Mouse (Mus musculus) G1E (cell line): ENCODE data around the gene Armcx6. TPM values are rescaled to one million over a fixed set of nuclear protein-coding genes. Genes with fewer than 3 reads are reported as not detected.
"Not testable (repeated sequence)": the region's sequence is repeated elsewhere in the genome, so short reads cannot be mapped to it uniquely, and the experiment has no call there.

Experiments
- ATAC-seq: 2 replicates; pipeline ENCODE4 v1.8.0; 2016; ENCODE audit warnings: mild to moderate bottlenecking; ENCODE audit not compliant: insufficient number of reproducible peaks, poor library complexity, low FRiP score, severe bottlenecking; ENCODE audit errors: extremely low read depth
- DNase-seq: peaks from one replicate; pipeline ENCODE4 v3.0.0; 2012; ENCODE audit warnings: low spot score
- H3K27me3 ChIP-seq: 2 replicates; pipeline ENCODE4 v1.6.1; 2012; ENCODE audit warnings: mild to moderate bottlenecking, low read length, inconsistent platforms; ENCODE audit not compliant: insufficient read depth
- H3K36me3 ChIP-seq: replicated peaks from 2 replicates; pipeline ENCODE3; 2012; ENCODE audit warnings: mild to moderate bottlenecking, inconsistent platforms
- H3K4me1 ChIP-seq: 2 replicates; pipeline ENCODE4 v1.6.1; 2012; ENCODE audit warnings: low read depth, low read length, inconsistent platforms, mixed read lengths; ENCODE audit not compliant: insufficient read depth
- H3K4me3 ChIP-seq: 2 replicates; pipeline ENCODE4 v1.5.1; 2012; ENCODE audit warnings: low read depth, mild to moderate bottlenecking, inconsistent platforms, low read length, moderate library complexity, mixed read lengths
- H3K9me3 ChIP-seq: replicated peaks from 2 replicates; pipeline ENCODE4 v1.6.1; 2012; ENCODE audit warnings: inconsistent platforms
- CTCF ChIP-seq: IDR thresholded peaks from 2 replicates; pipeline ENCODE4 v1.5.1; 2012; ENCODE audit warnings: low read depth, low read length, inconsistent platforms, mixed read lengths
- GATA1 ChIP-seq: IDR thresholded peaks from 2 replicates; pipeline ENCODE4 v1.6.1; 2012; ENCODE audit warnings: borderline replicate concordance, low read length, inconsistent platforms, mixed read lengths
- GATA2 ChIP-seq: IDR thresholded peaks from 2 replicates; pipeline ENCODE4 v1.6.1; 2012; ENCODE audit warnings: low read depth, low read length, inconsistent platforms, borderline replicate concordance
- POLR2AphosphoS5 ChIP-seq: IDR thresholded peaks from 2 replicates; pipeline ENCODE4 v1.6.1; 2012; ENCODE audit warnings: low read depth, low read length, inconsistent platforms; ENCODE audit not compliant: insufficient replicate concordance
- TAL1 ChIP-seq: conservative IDR thresholded peaks from 2 replicates; pipeline ENCODE4 v1.6.1; 2012; ENCODE audit warnings: low read depth, low read length, inconsistent platforms, mixed read lengths
- polyA plus RNA-seq: library from polyadenylated mRNA; stranded (reverse); fragments of >175 nt; gene quantifications from 2 replicates; pipeline ENCODE4 v1.2.3, GENCODE M21; 2012
- total RNA-seq, 2 experiments: library from RNA; stranded (forward) in 1 of 2; stranded (reverse) in 1 of 2; fragments of 200-1000 nt in 1 of 2; fragments of >200 nt in 1 of 2; fragmentation: Nextera tagmentation in 1 of 2; gene quantifications; 2 replicates each; pipeline ENCODE4 v1.2.3; 2014 to 2017

Armcx6 gene
- total and polyA plus RNA-seq, 3 experiments = 2.8 to 10.4 (median 5.2) TPM

GRCm38 (mm10) chrX:134751910-134752309 lies 693 bp upstream of the Armcx6 start:
- TF ChIP-seq GATA1 = no peak
- TF ChIP-seq CTCF = no peak
- no peak for TF ChIP-seq TAL1
- TF ChIP-seq POLR2AphosphoS5 = no peak
- TF ChIP-seq GATA2 = no peak
- H3K27me3 ChIP-seq = 0 out of 2 replicates have a peak, but pooled peaks cover 5% of the 10 kb centered on the region
- no peak for ATAC-seq
- no peak for DNase-seq
- no peaks in the 10 kb centered on the region for H3K4me1 ChIP-seq
- H3K4me3 ChIP-seq = no peak overlapping the region
- no peaks in the 10 kb centered on the region for H3K9me3 ChIP-seq
- no peaks in the 10 kb centered on the region for H3K36me3 ChIP-seq

GRCm38 (mm10) chrX:134746459-134746858 lies 4.8 kb downstream of the Armcx6 start:
- ATAC-seq = no peak
- no peak overlapping the region for H3K4me3 ChIP-seq
- TF ChIP-seq GATA1 (no peak), TAL1 (no peak), POLR2AphosphoS5 (no peak), CTCF (no peak; the same call in 1 of the 2 replicates)
- H3K4me1 ChIP-seq = no peaks in the 10 kb centered on the region
- no peak for DNase-seq
- H3K27me3 ChIP-seq = 0 out of 2 replicates have a peak, but pooled peaks cover 5% of the 10 kb centered on the region
- no peaks in the 10 kb centered on the region for H3K9me3 ChIP-seq
- H3K36me3 ChIP-seq = no peaks in the 10 kb centered on the region

DNA sequence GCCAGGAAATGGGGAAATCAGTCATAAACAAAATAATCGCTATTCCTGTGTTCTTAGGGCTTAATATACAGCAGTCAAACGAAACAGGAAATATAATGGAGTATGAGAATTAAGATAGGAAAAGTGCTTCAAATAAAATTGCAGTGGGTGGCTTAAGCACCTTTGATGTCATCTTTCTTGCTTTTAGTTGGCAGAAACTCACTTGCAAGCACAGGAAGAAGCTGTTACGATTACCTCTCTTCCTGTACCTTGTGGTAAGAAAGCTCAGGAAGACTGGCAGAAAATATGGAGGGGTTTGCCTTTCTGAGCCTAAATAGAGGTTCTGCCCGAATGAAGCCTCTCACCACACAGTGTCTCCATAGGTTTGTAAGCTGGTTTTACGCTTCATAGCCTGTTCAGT lies 9.4 kb downstream of the Armcx6 start:
- no peak for TF ChIP-seq GATA2
- TF ChIP-seq GATA1 = no peak
- no peak for TF ChIP-seq CTCF
- no peak for TF ChIP-seq TAL1
- TF ChIP-seq POLR2AphosphoS5 = no peak
- H3K36me3 ChIP-seq = no peaks in the 10 kb centered on the region
- no peaks in the 10 kb centered on the region for H3K9me3 ChIP-seq
- no peaks in the 10 kb centered on the region for H3K27me3 ChIP-seq
- no peaks in the 10 kb centered on the region; the same call in 1 of the 2 replicates for H3K4me1 ChIP-seq
- DNase-seq (no peak), ATAC-seq (no peak)
- no peak overlapping the region for H3K4me3 ChIP-seq

DNA sequence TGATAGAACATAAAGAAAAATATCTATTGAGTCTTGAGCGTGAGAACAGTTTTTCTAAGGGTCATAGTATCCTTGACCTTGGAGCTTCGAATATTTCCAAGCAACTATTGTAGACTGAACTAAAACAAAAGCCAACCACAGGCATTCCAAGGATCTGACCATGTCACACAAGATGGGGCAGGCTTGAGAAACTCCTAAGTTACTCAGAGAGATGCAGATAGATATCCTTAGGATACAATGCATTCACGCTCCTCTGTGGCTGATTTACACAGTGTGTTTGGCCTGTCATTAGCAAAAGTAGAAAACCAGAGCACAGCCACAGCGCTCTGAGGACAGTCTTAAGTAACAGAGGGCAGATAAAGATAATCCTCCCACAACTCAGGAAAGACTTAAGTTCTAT lies 12.1 kb downstream of the Armcx6 start:
- DNase-seq (no peak), ATAC-seq (no peak)
- Histone ChIP-seq H3K27me3 (no peaks in the 10 kb centered on the region), H3K9me3 (no peaks in the 10 kb centered on the region), H3K4me1 (no peaks in the 10 kb centered on the region; the same call in 1 of the 2 replicates), H3K4me3 (no peak overlapping the region), H3K36me3 (no peaks in the 10 kb centered on the region)
- TF ChIP-seq TAL1 (no peak), GATA1 (no peak), GATA2 (no peak), POLR2AphosphoS5 (no peak), CTCF (no peak)

GRCm38 (mm10) chrX:134737796-134738195 lies 13.4 kb downstream of the Armcx6 start:
- H3K4me3 ChIP-seq = no peak overlapping the region
- H3K36me3 ChIP-seq = no peaks in the 10 kb centered on the region
- no peak for ATAC-seq
- H3K27me3 ChIP-seq = no peaks in the 10 kb centered on the region
- no peaks in the 10 kb centered on the region; the same call in 1 of the 2 replicates for H3K4me1 ChIP-seq
- TF ChIP-seq CTCF = no peak
- no peak for TF ChIP-seq POLR2AphosphoS5
- TF ChIP-seq GATA2 = no peak
- TF ChIP-seq TAL1 = no peak
- no peak for TF ChIP-seq GATA1
- DNase-seq = no peak
- no peaks in the 10 kb centered on the region for H3K9me3 ChIP-seq

DNA sequence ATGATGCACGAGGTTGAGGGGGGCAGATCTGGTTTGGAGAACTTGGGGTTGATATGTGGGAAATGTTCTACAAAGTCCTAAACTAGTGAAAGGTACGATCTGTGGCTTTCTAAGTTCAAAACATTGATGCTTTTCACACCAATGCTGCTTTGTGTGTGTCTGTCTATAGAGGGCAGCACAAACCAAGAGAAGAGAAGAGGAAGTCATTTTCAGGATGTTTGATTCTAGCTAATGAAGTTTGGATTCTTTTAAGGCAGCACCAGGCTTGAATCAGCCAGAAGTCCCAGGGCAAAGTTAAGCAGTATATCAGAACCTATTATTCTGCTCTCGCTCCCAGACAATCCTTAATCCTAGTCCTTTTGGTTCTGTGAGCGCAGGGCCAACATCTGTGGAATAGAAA lies 21.4 kb downstream of the Armcx6 start:
- Histone ChIP-seq H3K4me3 (no peak overlapping the region), H3K27me3 (no peaks in the 10 kb centered on the region), H3K36me3 (no peaks in the 10 kb centered on the region), H3K4me1 (no peaks in the 10 kb centered on the region), H3K9me3 (no peaks in the 10 kb centered on the region)
- ATAC-seq (no peak), DNase-seq (peak; percentile 2)
- TF ChIP-seq POLR2AphosphoS5 = no peak
- no peak for TF ChIP-seq CTCF
- no peak for TF ChIP-seq GATA1
- TF ChIP-seq TAL1 = no peak
- TF ChIP-seq GATA2 = no peak

GRCm38 (mm10) chrX:134723762-134724161 lies 27.5 kb downstream of the Armcx6 start:
- ATAC-seq = not testable (repeated sequence)

More at GRCm38 (mm10) chrX:134723762-134724161, 27.5 kb downstream of the Armcx6 start:
- H3K27me3 ChIP-seq, H3K9me3 ChIP-seq, H3K4me1 ChIP-seq, H3K4me3 ChIP-seq, DNase-seq: not testable (repeated sequence)
- H3K36me3 ChIP-seq = peaks cover 14% of the 10 kb centered on the region
